Mouse (Mus musculus): ENCODE measurements at regions not wholly inside any gene's neighbourhood (a gene's known extent, or its start where the extent isn't known, plus 50 kb on each side); places are given as distances from the start of the nearest gene placed in this dataset.
A peak's percentile ranks its signal among the peaks of the same experiment; 100 is the strongest.

DNA sequence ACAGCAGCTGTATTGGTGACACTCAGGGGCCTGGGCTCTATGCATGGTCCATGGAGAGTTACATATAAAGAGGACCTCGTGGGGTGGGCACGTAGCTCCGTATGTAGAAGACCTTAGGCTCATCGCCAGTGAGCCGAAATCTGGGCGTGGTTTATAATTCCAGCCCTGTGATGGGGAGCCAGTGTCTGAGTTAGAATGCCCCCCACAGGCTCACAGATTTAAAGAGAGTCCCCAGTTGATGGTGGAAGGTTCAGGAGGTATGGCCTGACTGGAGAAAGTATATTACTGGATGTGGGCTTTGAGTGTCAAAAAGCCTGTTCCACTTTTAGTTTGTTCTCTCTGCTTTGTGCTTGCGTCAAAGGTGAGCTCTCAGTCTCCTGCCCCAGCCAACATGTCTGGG, 54.8 kb downstream of the 1700122O11Rik start:
- Histone ChIP-seq H3K4me2 (no peak overlapping the region), H3K36me3 (ENCODE audit: control insufficient read depth, insufficient read depth, low read length) (no peaks in the 10 kb centered on the region), H3K9me3 (ENCODE audit: control insufficient read depth, low read length) (no peaks in the 10 kb centered on the region), H3K27me3 (ENCODE audit: control insufficient read depth, insufficient read depth, low read length) (no peaks in the 10 kb centered on the region), H3K4me3 (ENCODE audit: low read depth, low read length) (no peak overlapping the region), H3K4me1 (ENCODE audit: control insufficient read depth, insufficient read depth, low read length) (peaks cover 26% of the 10 kb centered on the region), H3K9ac (ENCODE audit: low read length) (no peak overlapping the region), H3K27ac (ENCODE audit: low read depth, low read length) (no peak overlapping the region; the same call in 1 of the 2 replicates)
- DNase-seq (ENCODE audit: low spot score, missing footprints) = no peak
- ATAC-seq (ENCODE audit: low FRiP score) = no peak
- 86% methylated on average over 7 of the region's 7 CpGs for WGBS

DNA sequence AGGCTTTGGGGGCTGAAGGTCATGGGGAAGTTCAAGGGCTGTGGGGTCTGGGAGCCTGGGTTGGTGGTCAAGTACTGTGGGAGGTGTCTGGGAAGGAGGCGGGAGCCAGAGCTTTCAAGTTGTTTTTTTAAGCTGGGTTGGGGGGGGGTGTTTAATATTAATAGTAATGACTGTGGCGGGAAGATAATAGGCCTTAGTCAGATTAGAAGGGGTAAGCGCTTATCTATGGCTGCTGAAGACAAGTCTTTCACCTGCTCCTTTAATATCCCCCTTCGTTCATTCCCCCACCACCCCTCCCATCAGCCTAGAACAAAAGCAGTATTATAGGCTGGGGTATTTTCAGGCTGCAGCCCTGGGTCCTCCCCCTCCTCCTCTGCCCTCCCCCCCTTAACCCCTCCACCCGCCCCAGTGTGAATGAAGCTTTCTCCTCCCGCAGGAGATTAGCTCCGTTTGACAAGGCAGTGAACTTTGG, 56.5 kb downstream of the 1700122O11Rik start:
- WGBS = 4% methylated on average over 7 of the region's 7 CpGs
- Histone ChIP-seq H3K27me3 (ENCODE audit: control insufficient read depth, insufficient read depth, low read length) (no peaks in the 10 kb centered on the region), H3K36me3 (ENCODE audit: control insufficient read depth, insufficient read depth, low read length) (no peaks in the 10 kb centered on the region), H3K9ac (ENCODE audit: low read length) (no peak overlapping the region), H3K4me2 (no peak overlapping the region), H3K9me3 (ENCODE audit: control insufficient read depth, low read length) (no peaks in the 10 kb centered on the region), H3K27ac (ENCODE audit: low read depth, low read length) (peak overlapping the region; percentile 20; the same call in 1 of the 2 replicates), H3K4me1 (ENCODE audit: control insufficient read depth, insufficient read depth, low read length) (peaks cover 30% of the 10 kb centered on the region), H3K4me3 (ENCODE audit: low read depth, low read length) (no peak overlapping the region)
- peak; percentile 92 for ATAC-seq (ENCODE audit: low FRiP score)
- peak; percentile 96 for DNase-seq (ENCODE audit: low spot score, missing footprints)

DNA sequence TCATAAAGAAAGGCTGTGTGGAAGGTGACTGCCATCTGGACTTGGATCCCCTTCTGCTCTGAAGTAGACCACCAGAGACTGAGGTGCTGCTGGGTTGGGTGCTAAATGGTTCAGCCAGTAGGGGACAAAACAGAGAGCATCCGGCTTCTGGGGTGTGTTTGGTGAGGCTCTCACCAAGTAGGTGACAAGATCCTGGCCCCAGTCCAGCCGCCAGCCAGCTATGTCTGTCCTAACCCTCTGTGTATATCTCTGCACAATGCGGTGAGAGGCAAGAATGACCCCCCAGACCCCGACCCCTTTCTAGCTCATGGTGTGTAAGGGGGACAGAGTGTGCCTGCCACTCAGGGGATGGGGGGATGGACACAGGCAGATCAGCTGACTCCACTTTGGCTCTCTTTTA, 54.8 kb upstream of the Foxp4 start:
- DNase-seq (ENCODE audit: low spot score, missing footprints) (no peak), ATAC-seq (ENCODE audit: low FRiP score) (no peak)
- no peaks in the 10 kb centered on the region for H3K9me3 ChIP-seq (ENCODE audit: control insufficient read depth, low read length)
- peaks cover under 1% of the 10 kb centered on the region; the same call in 1 of the 2 replicates for H3K27me3 ChIP-seq (ENCODE audit: control insufficient read depth, insufficient read depth, low read length)
- no peak overlapping the region for H3K4me3 ChIP-seq (ENCODE audit: low read depth, low read length)
- H3K27ac ChIP-seq (ENCODE audit: low read depth, low read length) = no peak overlapping the region
- no peak overlapping the region for H3K4me2 ChIP-seq
- 70% methylated on average over 4 of the region's 4 CpGs for WGBS
- H3K9ac ChIP-seq (ENCODE audit: low read length) = no peak overlapping the region
- peaks cover 50% of the 10 kb centered on the region for H3K4me1 ChIP-seq (ENCODE audit: control insufficient read depth, insufficient read depth, low read length)
- no peaks in the 10 kb centered on the region for H3K36me3 ChIP-seq (ENCODE audit: control insufficient read depth, insufficient read depth, low read length)

DNA sequence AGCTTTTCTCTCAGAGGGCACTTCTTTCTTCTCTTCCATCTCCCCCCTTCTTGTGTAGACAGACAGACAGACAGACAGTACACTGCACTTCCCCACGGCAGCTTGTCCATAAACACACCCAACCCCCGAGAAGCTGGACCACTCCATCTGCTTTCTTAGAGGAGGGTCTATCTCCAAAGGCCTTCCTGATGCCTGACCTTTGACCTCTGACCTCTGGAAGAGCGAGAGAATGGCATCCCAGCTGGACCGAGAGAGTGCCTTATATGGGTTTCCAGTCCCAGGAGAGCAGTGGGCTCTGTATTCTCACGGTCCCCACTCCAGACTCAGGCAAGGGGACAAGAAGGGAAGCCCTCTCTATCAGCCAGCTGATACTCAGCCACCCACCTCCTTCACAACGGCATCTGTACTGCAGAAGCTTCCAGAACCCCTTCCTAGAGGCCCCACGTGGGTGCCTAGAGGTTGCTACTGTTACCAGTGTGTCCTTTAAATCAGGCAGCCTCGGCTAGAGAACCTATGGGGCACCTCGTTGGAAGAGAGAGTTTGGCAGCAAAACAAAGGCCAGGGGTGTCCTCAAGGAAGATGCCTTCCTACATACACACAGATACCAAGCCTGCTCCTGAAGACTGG, 54.1 kb upstream of the Foxp4 start:
- Histone ChIP-seq H3K9ac (ENCODE audit: low read length) (no peak overlapping the region), H3K27me3 (ENCODE audit: control insufficient read depth, insufficient read depth, low read length) (peaks cover 2% of the 10 kb centered on the region; the same call in 1 of the 2 replicates), H3K36me3 (ENCODE audit: control insufficient read depth, insufficient read depth, low read length) (no peaks in the 10 kb centered on the region), H3K9me3 (ENCODE audit: control insufficient read depth, low read length) (no peaks in the 10 kb centered on the region), H3K4me1 (ENCODE audit: control insufficient read depth, insufficient read depth, low read length) (peaks cover 57% of the 10 kb centered on the region), H3K27ac (ENCODE audit: low read depth, low read length) (no peak overlapping the region), H3K4me2 (no peak overlapping the region), H3K4me3 (ENCODE audit: low read depth, low read length) (no peak overlapping the region)
- ATAC-seq (ENCODE audit: low FRiP score) (no peak), DNase-seq (ENCODE audit: low spot score, missing footprints) (peak; percentile 87)
- 23% methylated on average over 9 of the region's 9 CpGs for WGBS

DNA sequence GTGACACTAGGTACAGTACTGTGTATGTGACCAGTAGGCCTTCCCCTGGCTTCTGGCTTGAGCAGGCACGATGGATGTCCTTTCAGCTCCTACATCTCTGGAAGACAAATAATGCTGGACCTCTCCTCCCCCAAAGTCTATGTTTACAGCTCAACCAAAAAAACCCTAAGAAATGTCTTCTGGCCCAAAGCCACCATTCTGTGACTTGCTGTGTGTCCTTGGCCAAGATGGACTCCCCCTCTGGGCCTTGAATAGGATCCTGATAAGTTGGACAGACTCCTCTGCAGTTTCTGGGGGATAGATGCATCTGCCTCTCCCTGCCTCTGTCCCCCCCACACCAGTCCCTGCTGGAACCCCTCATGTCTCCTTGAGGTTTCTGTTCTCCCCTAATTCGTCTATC, 53.6 kb upstream of the Foxp4 start:
- Histone ChIP-seq H3K4me3 (ENCODE audit: low read depth, low read length) (no peak overlapping the region), H3K4me1 (ENCODE audit: control insufficient read depth, insufficient read depth, low read length) (peaks cover 60% of the 10 kb centered on the region), H3K4me2 (no peak overlapping the region), H3K27me3 (ENCODE audit: control insufficient read depth, insufficient read depth, low read length) (peaks cover 6% of the 10 kb centered on the region; the same call in 1 of the 2 replicates), H3K9ac (ENCODE audit: low read length) (no peak overlapping the region), H3K9me3 (ENCODE audit: control insufficient read depth, low read length) (no peaks in the 10 kb centered on the region), H3K27ac (ENCODE audit: low read depth, low read length) (no peak overlapping the region), H3K36me3 (ENCODE audit: control insufficient read depth, insufficient read depth, low read length) (no peaks in the 10 kb centered on the region)
- DNase-seq (ENCODE audit: low spot score, missing footprints) (no peak), ATAC-seq (ENCODE audit: low FRiP score) (no peak)
- 87% methylated on average over 2 of the region's 2 CpGs for WGBS

GRCm38 (mm10) chr17:47976999-47977357, 52.5 kb upstream of the Foxp4 start:
- H3K4me1 ChIP-seq (ENCODE audit: control insufficient read depth, insufficient read depth, low read length) = peaks cover 54% of the 10 kb centered on the region
- H3K27me3 ChIP-seq (ENCODE audit: control insufficient read depth, insufficient read depth, low read length) = peaks cover 6% of the 10 kb centered on the region; the same call in 1 of the 2 replicates
- no peaks in the 10 kb centered on the region for H3K9me3 ChIP-seq (ENCODE audit: control insufficient read depth, low read length)
- ATAC-seq (ENCODE audit: low FRiP score) = no peak
- WGBS = 78% methylated on average over 7 of the region's 7 CpGs
- H3K4me2 ChIP-seq = no peak overlapping the region
- peak overlapping the region; percentile 52; the same call in 1 of the 2 replicates for H3K9ac ChIP-seq (ENCODE audit: low read length)
- H3K27ac ChIP-seq (ENCODE audit: low read depth, low read length) = peak overlapping the region; percentile 86
- DNase-seq (ENCODE audit: low spot score, missing footprints) = no peak
- no peak overlapping the region for H3K4me3 ChIP-seq (ENCODE audit: low read depth, low read length)
- no peaks in the 10 kb centered on the region for H3K36me3 ChIP-seq (ENCODE audit: control insufficient read depth, insufficient read depth, low read length)

DNA sequence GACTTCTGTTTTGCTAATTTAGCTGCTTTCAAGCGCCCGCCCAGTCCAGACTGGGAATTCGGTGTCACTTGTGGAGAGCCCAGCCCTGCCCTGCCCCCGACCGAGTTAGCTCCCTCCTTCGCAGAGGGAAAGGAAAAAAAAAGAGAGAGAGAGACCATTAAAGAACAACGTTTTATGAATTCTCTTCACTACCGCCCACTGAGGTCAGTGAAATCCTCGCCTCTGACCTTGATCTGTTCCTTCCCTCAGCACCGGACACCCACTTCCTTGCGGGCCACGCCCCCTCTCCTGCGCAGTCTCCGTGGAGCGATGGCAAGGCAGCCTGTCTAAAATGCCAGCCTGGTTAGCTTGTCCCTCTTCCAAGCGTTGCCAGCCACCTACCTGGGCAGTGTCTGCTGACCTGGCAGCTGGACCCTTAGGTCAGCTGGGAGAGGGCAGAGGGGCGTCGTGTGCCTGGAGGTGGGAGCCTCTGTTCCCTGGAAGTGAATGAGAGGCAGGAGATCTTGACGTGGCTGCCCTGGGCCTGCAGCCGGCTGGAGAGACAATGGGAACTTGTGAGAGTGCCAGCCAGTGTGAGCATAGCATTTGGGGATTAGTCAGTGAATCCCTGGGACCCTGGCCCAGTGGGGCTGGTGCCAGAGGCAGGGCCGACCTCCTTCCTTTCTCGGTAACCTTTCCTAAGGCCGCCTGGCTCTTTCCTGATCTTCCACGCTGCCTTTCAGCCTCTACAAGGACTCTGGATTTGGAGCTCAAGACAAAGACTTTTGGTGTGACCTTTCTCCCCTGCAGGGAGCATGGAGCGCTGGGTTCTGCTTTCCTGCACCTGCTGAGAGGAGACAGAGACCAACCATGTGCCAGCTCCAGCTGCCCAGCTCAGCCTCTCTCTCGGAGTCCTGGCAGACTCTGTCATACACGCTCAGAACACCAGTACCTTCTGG, 51.9 kb upstream of the Foxp4 start:
- peak; percentile 97 for DNase-seq (ENCODE audit: low spot score, missing footprints)
- H3K36me3 ChIP-seq (ENCODE audit: control insufficient read depth, insufficient read depth, low read length) = no peaks in the 10 kb centered on the region
- no peaks in the 10 kb centered on the region for H3K9me3 ChIP-seq (ENCODE audit: control insufficient read depth, low read length)
- peak; percentile 54 for ATAC-seq (ENCODE audit: low FRiP score)
- peak overlapping the region; percentile 68 for H3K4me2 ChIP-seq
- H3K27ac ChIP-seq (ENCODE audit: low read depth, low read length) = peak overlapping the region; percentile 86
- peaks cover 6% of the 10 kb centered on the region; the same call in 1 of the 2 replicates for H3K27me3 ChIP-seq (ENCODE audit: control insufficient read depth, insufficient read depth, low read length)
- 4% methylated on average over 27 of the region's 27 CpGs for WGBS
- H3K9ac ChIP-seq (ENCODE audit: low read length) = peak overlapping the region; percentile 52; the same call in 1 of the 2 replicates
- H3K4me1 ChIP-seq (ENCODE audit: control insufficient read depth, insufficient read depth, low read length) = peaks cover 49% of the 10 kb centered on the region
- H3K4me3 ChIP-seq (ENCODE audit: low read depth, low read length) = peak overlapping the region; percentile 7

GRCm38 (mm10) chr17:47975281-47976060, 51.0 kb upstream of the Foxp4 start:
- Histone ChIP-seq H3K27me3 (ENCODE audit: control insufficient read depth, insufficient read depth, low read length) (peaks cover 6% of the 10 kb centered on the region; the same call in 1 of the 2 replicates), H3K9ac (ENCODE audit: low read length) (peak overlapping the region; percentile 52), H3K27ac (ENCODE audit: low read depth, low read length) (peak overlapping the region; percentile 64), H3K4me3 (ENCODE audit: low read depth, low read length) (peak overlapping the region; percentile 32), H3K4me2 (peak overlapping the region; percentile 68), H3K4me1 (ENCODE audit: control insufficient read depth, insufficient read depth, low read length) (peaks cover 46% of the 10 kb centered on the region), H3K9me3 (ENCODE audit: control insufficient read depth, low read length) (no peaks in the 10 kb centered on the region), H3K36me3 (ENCODE audit: control insufficient read depth, insufficient read depth, low read length) (no peaks in the 10 kb centered on the region)
- DNase-seq (ENCODE audit: low spot score, missing footprints) (peak; percentile 94), ATAC-seq (ENCODE audit: low FRiP score) (peak; percentile 22; the same call in 1 of the 2 replicates)
- WGBS = under 1% methylated on average over 32 of the region's 37 CpGs

Data from midbrain, embryonic 11.5 days (tissue).